Mouse (Mus musculus) CH12.LX (cell line): ENCODE results near the gene Mdfic.

Experiments used
- E2F4 ChIP-seq: IDR thresholded peaks from 2 replicates; pipeline ENCODE4 v1.6.1; 2011; ENCODE audit warnings: low read depth, low read length, improper control_type of control experiment; ENCODE audit not compliant: insufficient replicate concordance
- JUND ChIP-seq: conservative IDR thresholded peaks from 2 replicates; pipeline ENCODE4 v1.6.1; 2011; ENCODE audit warnings: low read depth, low read length, improper control_type of control experiment
- MAX ChIP-seq: IDR thresholded peaks from 2 replicates; pipeline ENCODE4 v1.6.1; 2011; ENCODE audit warnings: low read length, improper control_type of control experiment
- MXI1 ChIP-seq: IDR thresholded peaks from 2 replicates; pipeline ENCODE4 v1.6.1; 2011; ENCODE audit warnings: mild to moderate bottlenecking, low read depth, low read length, improper control_type of control experiment
- POLR2A ChIP-seq: IDR thresholded peaks from 2 replicates; pipeline ENCODE4 v1.6.1; 2011; ENCODE audit warnings: low read depth, mild to moderate bottlenecking, improper control_type of control experiment, low read length
- RCOR1 ChIP-seq: conservative IDR thresholded peaks from 2 replicates; pipeline ENCODE4 v1.6.1; 2012; ENCODE audit warnings: low read depth, mild to moderate bottlenecking, inconsistent platforms, low read length, improper control_type of control experiment

- TF ChIP-seq RCOR1 = no peak
- no peak for TF ChIP-seq E2F4
- no peak for TF ChIP-seq MXI1
- no peak for TF ChIP-seq JUND
- TF ChIP-seq POLR2A = no peak
- no peak for TF ChIP-seq MAX
Measured at GRCm38 (mm10) chr6:15745313-15745712, 24.9 kb downstream of the Mdfic start.
